Mouse (Mus musculus): ENCODE measurements around the gene Resp18.

The Resp18 gene

DNA sequence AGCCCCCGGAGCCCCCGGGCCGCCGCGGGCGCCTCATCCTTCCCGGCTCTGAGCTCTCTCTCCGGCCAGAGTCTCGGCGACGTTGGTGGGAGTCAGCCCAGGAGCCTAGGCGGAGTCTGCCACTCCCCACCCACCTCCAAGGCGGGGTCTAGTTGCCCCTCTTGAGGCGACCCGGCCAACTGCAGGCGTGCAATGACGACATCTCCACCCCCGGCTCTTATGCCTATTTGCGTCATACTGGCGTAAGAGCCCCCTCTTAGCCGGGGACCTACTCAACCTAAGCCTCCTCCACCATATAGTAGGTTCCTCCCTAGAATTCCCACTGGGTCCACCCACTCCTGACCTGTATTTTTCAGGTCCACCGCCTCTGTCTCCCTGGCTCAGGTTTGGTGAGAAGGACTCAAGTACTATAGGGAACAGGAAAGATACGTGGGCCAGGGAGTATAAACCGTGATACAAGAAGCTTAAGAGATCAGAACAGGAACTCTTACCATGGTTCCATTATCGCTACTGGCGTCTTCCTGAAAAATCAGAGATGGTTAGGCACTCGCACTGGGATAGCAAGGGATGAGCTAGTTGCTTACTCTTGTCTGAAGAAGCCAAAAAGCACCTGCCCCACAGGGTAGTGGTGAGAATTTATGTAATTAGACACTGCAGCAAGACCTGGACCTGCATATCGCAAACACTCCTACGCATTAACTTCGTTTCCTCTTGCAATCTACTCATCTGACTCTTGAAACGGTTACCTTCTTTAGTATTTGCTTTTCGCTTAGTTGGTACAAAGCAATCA, 13.9 kb downstream of the Resp18 start, which contains the start of gene Ptprn:
Ptprn (minus strand) TSS at position 412 of the 790 bp plus-strand sequence.
- peak; percentile 84 for DNase-seq

DNA sequence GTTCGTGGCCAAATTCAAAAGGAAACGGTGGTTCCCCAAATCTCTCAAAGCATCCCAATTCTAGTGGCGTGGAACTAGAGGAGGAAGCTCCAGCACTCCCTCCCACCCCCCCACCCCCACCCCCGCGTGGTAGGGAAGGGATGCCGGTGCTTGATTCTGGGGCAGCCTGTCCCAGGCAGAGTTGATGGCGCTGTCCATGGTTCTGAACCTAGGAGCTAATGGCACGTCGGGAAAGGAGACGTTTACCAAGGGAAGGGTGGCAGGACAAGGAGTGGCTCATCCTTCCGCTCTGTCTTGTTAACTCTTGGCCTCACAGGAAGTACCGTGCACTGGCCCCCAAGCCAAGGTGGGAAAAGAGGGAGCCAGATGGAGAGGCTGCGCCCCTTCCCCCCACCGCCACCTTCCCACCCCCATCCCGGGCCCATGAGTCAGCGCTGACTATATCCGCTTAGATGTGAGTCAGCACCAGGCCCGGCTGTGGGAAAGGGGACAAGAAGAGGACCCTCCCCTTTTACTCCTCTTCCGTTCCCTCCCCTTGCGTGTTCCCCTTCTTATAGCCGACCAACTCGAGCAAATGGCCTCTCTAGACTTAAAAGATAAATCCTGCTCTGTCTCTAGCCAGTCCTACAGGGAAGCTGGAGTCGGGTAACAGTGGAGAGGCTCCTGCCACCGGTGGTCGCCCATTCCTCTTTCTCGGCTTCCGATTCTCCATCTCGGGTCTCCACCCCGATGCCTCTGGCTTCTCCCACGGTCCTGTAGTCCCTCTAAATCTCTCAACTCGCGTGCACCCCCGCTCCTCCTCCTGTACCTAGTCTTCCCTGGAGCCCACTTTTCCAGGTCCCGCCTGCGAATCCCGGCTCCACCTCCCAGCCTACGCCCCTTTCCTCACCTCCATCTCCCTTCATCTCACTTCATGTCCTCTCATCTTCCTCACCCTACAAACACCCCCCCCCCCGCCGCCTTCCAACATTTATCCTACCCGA, 15.0 kb downstream of the Resp18 start:
- DNase-seq = no peak

DNA sequence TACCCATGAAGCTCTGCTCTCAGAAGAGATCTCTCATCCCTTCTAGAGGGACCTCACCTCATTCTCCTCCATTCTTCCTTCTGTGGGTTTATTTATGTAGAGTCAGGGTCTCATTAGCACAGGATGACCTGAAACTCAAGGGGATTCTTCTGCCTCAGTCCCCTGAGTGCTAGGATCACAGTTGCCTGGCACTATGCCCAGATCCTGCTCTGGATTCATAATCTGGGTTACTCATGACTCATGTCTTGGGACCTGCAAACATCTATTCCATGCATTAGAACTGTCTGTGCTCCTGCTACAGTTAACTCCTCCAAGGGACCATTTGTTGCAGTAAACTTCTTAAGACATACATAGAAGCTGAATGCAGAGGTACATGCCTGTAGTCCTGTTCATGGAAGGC, 16.9 kb downstream of the Resp18 start:
- DNase-seq = no peak

GRCm38 (mm10) chr1:75255516-75256046, 22.6 kb downstream of the Resp18 start:
- no peak for DNase-seq

DNA sequence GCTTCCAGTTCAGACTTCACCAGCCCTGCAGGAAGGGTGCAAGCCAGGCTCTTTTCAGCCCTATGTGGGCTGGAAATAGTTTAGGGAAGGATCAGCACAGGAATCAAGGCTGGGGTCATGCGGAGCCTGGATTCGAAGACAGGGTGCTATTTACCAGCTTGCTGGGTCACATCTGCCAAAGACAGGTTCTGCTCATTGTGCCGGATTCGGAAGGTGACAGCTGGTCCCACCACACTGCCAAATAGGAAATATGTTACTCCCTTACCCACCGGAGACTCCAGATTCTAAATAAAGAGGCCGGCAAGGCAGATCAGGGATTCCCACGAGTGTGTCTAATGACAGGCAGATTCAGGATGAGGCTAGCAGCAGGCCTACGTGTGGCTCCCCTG, 23.6 kb downstream of the Resp18 start:
- no peak for DNase-seq

DNA sequence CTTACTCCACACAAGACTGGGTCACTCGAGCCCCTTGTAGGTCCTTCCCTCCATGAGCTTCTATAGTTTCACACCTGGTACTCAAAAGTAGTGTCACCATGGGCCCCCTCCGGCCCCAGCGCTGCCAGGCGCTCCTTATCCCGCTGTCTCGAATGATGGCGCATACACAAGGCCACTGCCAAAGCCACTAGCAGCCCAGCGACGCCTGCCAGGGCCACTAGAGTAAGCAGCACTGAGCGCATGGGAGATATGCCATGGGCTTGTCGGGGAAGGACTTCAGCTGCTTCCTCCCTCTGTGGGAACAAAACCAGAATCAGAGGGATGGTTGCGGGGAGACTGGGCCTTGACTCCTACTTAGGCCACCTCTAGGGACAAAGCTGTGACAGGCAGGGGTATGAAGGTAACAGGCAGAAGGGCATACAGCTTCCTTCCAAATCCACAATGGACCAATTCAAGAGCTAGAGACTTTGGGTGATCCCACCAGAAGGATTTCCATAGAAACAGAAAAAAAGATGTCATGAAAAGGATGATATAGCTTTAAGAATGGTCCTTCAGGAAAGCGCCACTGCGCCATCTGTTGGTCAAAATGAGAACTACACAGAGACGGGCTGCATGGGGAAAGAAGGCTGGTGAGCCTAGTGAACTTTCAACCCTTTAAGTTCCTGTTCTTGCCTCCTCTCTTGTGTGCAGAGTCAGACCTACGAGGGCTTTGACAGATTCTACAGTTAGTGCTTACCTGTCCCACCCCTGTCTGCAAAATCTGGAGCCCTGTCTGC, 24.2 kb downstream of the Resp18 start:
- DNase-seq = no peak

- no peak for DNase-seq
Observed at GRCm38 (mm10) chr1:75253029-75253428, 25.2 kb downstream of the Resp18 start.

- DNase-seq = no peak
Observed at GRCm38 (mm10) chr1:75252308-75252707, 25.9 kb downstream of the Resp18 start.

- no peak for DNase-seq
Observed at GRCm38 (mm10) chr1:75251112-75251970, 26.9 kb downstream of the Resp18 start.

- DNase-seq = no peak
Observed at GRCm38 (mm10) chr1:75250498-75250897, 27.7 kb downstream of the Resp18 start.

DNA sequence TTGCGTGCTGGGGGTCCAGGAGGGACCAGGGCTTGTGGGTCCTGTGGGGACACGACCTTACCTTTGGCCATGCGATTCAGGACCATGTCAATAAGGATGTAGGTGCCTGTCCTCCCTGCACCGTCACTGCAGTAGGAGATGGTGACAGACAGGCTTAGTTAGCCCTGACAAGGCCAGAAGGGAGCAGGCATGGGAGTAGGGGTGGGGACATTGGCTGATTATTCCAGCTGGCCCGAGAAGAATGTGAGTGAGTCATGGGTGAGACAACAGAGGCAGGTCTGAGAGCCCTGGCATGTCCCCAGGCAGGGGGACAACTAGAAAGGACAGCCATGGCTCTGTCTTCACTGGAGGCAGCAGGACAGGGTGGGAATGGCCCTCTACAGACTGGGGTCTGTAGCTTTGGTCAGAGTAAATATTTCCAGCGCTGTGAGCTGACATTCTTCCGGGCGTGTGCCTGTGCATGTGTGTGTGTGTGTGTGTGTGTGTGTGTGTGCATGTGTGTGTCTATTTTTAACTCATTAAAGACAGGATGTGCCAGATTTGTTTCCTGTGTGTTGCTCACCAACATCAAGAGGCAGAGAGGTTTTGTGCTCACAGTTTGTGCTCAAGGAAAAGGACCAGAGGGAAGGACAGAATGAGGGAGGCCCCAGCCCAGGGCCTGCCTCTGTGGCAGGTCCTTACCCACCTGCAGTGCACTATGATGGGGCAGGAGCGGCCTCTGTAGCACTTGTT, 30.0 kb downstream of the Resp18 start:
- DNase-seq = peak; percentile 87

GRCm38 (mm10) chr1:75247071-75247930, 30.9 kb downstream of the Resp18 start:
- DNase-seq = no peak

GRCm38 (mm10) chr1:75244836-75245235, 33.4 kb downstream of the Resp18 start:
- DNase-seq = peak; percentile 73

- no peak for DNase-seq
Observed at GRCm38 (mm10) chr1:75244175-75244826, 33.9 kb downstream of the Resp18 start.

DNA sequence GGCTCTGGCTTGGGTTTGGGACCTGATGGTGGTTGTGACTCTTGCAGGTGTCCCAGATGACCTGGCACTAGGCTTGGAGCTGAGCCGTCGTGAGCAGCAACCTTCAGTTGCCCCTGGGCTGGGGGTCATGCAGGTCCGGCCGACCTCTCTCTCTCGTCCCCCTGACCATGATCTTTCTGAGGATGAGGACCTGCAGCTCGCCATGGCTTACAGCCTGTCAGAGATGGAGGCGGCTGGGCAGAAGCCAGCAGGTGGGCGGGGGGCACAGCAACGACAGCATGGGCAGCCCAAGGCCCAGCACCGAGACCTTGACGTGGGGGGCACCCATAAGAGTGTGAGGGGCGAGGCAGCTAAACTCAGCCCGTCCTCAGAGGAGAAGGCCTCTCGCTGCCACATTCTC, 34.8 kb downstream of the Resp18 start:
- DNase-seq = no peak

DNA sequence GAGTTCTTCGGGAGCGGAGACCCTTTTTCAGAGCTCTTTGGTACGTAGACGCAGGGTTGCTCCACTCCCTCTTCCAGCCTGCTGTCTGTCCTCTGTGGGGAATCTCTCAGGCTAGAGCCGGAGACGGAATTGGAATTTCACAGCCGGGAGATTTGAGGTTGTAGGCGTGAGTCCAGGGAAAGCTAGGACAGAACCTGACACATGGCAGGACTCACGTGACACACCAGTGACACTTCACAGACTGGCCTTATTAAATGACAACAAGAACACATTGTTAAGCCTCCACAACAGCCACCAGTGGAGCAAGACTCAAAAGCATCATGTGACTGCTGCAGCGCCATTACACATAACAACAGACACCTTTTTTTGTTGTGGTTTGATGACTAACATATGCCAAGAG, 38.6 kb downstream of the Resp18 start:
- peak; percentile 89 for DNase-seq

GRCm38 (mm10) chr1:75236117-75237050, 41.8 kb downstream of the Resp18 start, which contains the start of gene Dnajb2:
Gene Dnajb2, plus strand, starts transcription at chr1:75236406.
- peak; percentile 91 for DNase-seq

DNA sequence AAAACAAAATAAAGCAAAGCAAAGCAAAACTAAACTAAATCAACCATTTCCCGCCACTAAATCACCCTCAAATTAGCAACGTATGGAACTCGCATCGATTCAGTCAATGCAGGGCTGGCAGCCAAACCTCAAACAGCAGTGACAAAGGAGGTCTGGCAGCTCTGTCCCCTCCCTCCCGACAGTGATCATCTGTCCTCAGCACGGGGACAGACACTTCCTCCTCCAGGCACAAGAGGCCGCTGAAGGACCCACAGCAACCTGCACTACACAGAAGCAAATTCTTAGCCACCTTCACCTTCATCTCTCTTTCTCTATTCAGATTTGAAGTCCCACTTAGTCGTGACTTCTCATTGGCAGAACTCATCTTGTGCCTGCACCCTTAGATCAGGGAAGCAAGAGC, 43.6 kb downstream of the Resp18 start:
- peak; percentile 85 for DNase-seq
